Mouse (Mus musculus) cortical plate, adult 2 months (tissue): ENCODE measurements around the gene Suclg1.

Source experiments
- CTCF ChIP-seq: fragments of 200-500 bp; IDR thresholded peaks from 2 replicates; pipeline ENCODE4 v1.5.1; 2011; ENCODE audit warnings: mild to moderate bottlenecking, control low read depth, low read length; ENCODE audit not compliant: insufficient read depth; ENCODE audit errors: extremely low read depth
- POLR2A ChIP-seq: fragments of 200-500 bp; IDR thresholded peaks from 2 replicates; pipeline ENCODE4 v1.6.1; 2011; ENCODE audit warnings: mild to moderate bottlenecking, low read length, control low read depth; ENCODE audit not compliant: insufficient read depth; ENCODE audit errors: extremely low read depth

GRCm38 (mm10) chr6:73204937-73205336 lies 43.2 kb upstream of the Suclg1 start:
- no peak for TF ChIP-seq CTCF
- no peak for TF ChIP-seq POLR2A
